Mouse (Mus musculus) adrenal gland, adult (tissue): ENCODE data around the gene Sept1.

ENCODE experiments used
- DNase-seq, 2 experiments: peaks; one replicate each; pipeline ENCODE4 v3.0.0; 2022 to 2023; ENCODE audit warnings: low spot score in 1 of 2; ENCODE audit not compliant: inconsistent age in 2 of 2

The Sept1 gene

GRCm38 (mm10) chr7:127223106-127223505 lies 9.8 kb downstream of the Sept1 start:
- DNase-seq: no peak

GRCm38 (mm10) chr7:127220440-127220839 lies 12.5 kb downstream of the Sept1 start:
- DNase-seq: no peak

DNA sequence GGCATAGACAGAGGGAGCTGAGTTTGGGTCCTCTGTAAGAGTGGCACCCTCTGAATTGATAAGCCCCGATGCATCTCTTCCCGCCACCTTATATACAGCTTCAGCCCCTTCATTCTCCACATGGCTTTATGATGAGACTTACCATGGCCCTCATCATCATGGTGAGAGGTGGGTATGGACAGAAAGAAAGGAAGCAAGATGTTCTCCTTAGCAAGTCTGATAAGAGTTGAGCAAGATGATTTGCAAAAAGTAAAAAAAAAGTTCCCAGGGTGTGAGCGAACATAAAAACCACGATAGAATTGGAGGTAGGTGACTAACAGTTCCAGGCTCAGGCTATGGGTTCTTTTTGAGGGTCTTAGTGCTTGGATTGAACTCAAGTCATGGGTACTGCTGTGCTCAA lies 14.3 kb downstream of the Sept1 start:
- no peak for DNase-seq

GRCm38 (mm10) chr7:127217901-127218642 lies 14.9 kb downstream of the Sept1 start:
- peak in 1 of 2 experiments; percentile 20 for DNase-seq

GRCm38 (mm10) chr7:127217475-127217874 lies 15.5 kb downstream of the Sept1 start:
- no peak for DNase-seq

DNA sequence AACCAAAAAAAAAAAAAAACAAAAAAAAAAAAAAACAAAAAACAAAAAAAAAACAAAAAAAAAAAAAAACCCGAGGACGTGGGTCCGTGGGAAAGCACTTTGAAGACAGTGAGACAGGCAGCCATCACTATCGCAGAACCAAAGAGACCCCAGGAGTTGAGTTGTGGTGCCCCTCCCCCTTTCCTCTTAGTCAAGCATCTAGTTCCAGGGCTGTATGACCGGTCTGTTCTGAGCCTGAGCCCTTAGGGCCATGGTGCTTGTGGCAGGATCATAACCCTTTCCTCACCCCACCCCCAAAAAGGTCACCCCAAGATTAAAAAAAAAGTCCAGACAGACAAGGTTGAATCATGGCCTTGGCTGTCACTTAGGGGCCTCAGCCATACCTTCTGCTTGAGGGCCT lies 16.6 kb downstream of the Sept1 start:
- DNase-seq: no peak

- DNase-seq: peak; percentile 60 to 89
Measured at GRCm38 (mm10) chr7:127214981-127215871, 17.7 kb downstream of the Sept1 start.

DNA sequence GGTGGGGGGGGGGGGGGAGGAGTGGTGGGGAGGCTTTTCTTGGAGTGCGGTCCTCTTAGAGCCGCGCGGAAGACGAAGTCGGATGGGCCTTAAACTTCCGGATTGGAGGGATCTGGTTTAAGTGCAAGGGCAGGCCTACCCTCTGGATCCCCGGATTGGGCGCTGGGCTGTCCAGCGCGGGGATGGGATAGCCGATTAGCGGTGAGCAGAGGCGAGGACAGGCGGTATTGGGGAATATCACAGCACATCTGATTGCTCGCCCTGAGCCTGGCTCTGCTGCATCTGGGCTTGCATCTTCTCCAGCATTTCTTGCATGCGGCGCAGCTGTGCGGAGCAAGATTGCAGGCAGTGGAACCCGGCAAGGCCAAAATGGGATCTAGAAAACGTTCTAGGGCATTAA lies 18.4 kb downstream of the Sept1 start:
- peak in 1 of 2 experiments; percentile 47 for DNase-seq

DNA sequence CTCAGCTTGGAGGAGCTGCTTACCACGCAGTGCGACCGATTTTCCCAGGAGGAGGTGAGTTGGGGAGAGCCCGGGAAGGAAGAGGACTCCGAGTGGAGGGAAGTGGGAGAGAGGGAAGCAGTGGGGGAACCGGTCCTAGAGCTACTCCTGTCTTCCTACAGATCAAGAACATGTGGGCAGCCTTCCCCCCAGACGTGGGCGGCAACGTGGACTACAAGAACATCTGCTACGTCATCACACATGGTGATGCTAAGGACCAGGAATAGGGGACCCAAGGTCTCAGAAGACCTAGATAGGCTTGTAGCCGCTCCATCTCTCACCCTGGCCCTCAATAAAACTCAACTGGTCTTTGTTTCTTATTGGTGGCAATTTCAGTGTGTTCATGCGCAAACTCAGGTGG lies 19.0 kb downstream of the Sept1 start:
- no peak for DNase-seq

DNA sequence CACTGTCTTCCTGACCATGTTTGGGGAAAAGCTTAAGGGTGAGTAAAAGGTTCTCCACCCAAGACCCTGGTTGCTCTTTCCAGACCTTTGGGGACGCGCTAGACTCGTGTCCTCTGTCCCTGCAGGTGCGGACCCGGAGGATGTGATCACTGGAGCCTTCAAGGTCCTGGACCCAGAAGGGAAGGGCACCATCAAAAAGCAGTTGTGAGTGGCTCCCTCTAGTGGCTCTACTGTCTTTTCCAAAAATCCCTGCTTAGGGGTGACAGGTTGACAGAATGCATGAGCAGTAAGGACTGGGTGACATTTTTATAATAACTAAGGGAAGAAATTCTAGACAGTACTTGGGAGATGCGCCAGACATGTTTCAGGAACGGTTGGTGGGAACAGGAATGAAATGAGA lies 19.4 kb downstream of the Sept1 start:
- peak in 1 of 2 experiments; percentile 81 for DNase-seq

GRCm38 (mm10) chr7:127212432-127213250 lies 20.3 kb downstream of the Sept1 start:
- DNase-seq: no peak

- DNase-seq: peak in 1 of 2 experiments; percentile 24
Measured at GRCm38 (mm10) chr7:127211014-127211745, 21.8 kb downstream of the Sept1 start.

GRCm38 (mm10) chr7:127210266-127210665 lies 22.7 kb downstream of the Sept1 start:
- no peak for DNase-seq

- DNase-seq: no peak
Measured at GRCm38 (mm10) chr7:127209851-127210250, 23.1 kb downstream of the Sept1 start.

GRCm38 (mm10) chr7:127208553-127209438 lies 24.1 kb downstream of the Sept1 start, which contains the start of gene Mylpf:
Mylpf (plus strand) TSS chr7:127208890.
- DNase-seq: peak; percentile 95 to 97

- no peak for DNase-seq
Measured at GRCm38 (mm10) chr7:127208295-127208552, 24.7 kb downstream of the Sept1 start, which contains the start of gene Tbc1d10b. Tbc1d10b (minus strand) TSS chr7:127208468.

- DNase-seq: peak; percentile 50 to 72
Measured at GRCm38 (mm10) chr7:127207374-127208294, 25.3 kb downstream of the Sept1 start.

DNA sequence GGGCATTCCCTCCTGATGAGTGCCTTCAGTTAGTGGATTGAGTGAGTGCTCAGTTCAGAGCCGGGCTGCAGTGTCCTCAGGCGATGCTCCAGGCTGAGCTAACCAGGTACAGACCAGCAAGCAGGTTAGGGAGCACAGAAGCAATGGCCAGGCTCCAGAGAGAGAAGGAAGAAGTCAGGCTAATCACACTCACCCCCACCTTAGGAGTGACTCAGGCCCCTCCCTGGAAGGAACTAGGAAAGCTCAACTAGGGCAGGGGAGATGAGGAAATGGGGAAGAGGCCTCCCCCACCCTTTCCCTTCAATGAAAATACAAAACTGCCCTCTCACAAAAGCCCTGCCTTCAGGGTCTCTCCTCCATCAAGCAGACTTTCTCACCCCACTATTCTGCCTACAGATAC lies 26.3 kb downstream of the Sept1 start:
- DNase-seq: peak in 1 of 2 experiments; percentile 53

DNA sequence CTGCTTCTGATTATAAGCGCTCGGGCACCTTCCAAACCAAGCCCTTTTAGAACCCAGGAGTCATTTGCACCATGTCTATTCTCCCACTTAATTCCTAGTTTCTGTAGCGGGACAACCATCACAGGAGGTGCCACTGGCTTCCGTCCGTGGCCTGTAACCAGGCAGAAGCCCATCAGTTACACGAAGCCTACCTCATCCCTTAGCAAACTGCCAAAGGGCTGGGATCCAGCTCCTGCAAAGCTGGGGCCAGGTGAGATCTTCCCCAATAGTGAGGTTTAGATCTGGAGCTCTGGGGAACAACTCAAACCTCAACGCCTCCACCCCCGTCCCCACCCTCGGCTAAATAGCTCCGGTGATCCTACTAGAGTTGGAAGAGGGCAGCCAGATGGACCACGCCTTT lies 36.4 kb downstream of the Sept1 start:
- no peak for DNase-seq
